Comparison of ENCODE assay signal across 8 mouse cellular contexts in genomic region chr12:112618981-112619685, GRCm38 (mm10). TPM values are rescaled to one million over a fixed set of nuclear protein-coding genes. Genes with fewer than 3 reads are reported as not detected.
DNase-seq lines count a peak whose midpoint lies in the region; ATAC-seq lines count a peak whose summit lies in the region.

No protein-coding gene starts in this region.

- H3K9me3 ChIP-seq in heart, embryonic 10.5 days, result no peaks in the 10 kb centered on the region

- H3K36me3 ChIP-seq in heart, embryonic 10.5 days, result 0 out of 2 replicates have a peak, but pooled peaks cover 6% of the 10 kb centered on the region

- peak; percentile 57 for DNase-seq in CD4-positive, CD25-positive, alpha-beta regulatory T cell, adult 2 months (ENCODE audit: low read depth, low spot score)
- no peak for DNase-seq in heart, embryonic 10.5 days (ENCODE audit: low spot score)
- peak; percentile 38 to 59 for DNase-seq in kidney, adult 8-10 months
- DNase-seq in thymus, postnatal 14 days, result peak; percentile 61
- DNase-seq in c-Kit-positive CD71-positive TER-119-positive erythroid progenitor cells, embryonic 14.5 days (ENCODE audit: low spot score), result no peak
- DNase-seq in urinary bladder, postnatal 10 days (ENCODE audit: low spot score), result no peak

- H3K4me1 ChIP-seq in heart, embryonic 10.5 days, result peaks cover 91% of the 10 kb centered on the region

- peak overlapping the region; percentile 92 for H3K27ac ChIP-seq in heart, embryonic 10.5 days

- peak; percentile 43 for ATAC-seq in activated CD4-positive, CD25-positive, alpha-beta regulatory T cell, adult 4 months
- ATAC-seq in megakaryocyte-erythroid progenitor cell, adult 5-6 weeks (replicated peaks; ENCODE audit: low FRiP score, low TSS enrichment, poor library complexity, severe bottlenecking), result 0 out of 2 replicates have a peak, but pooled peaks have one; percentile 8

- WGBS in heart, embryonic 10.5 days, result 13% methylated on average over 13 of the region's 13 CpGs

- peak overlapping the region; percentile 71 for H3K4me3 ChIP-seq in heart, embryonic 10.5 days

- peaks cover 29% of the 10 kb centered on the region; the same call in 1 of the 2 replicates for H3K27me3 ChIP-seq in heart, embryonic 10.5 days (ENCODE audit: insufficient read depth, poor library complexity, severe bottlenecking)

RNA-seq across cellular contexts. Expression of gene Adssl1, which starts 0.7 kb away (rescaled TPM):
- polyA plus RNA-seq in activated CD4-positive, CD25-positive, alpha-beta regulatory T cell, adult 4 months (2017; shearing (Covaris generic)), result 1 to 10 TPM in 1 of 2 experiments, under 1 TPM in 1; 0.86 to 1.3 TPM
- polyA plus RNA-seq in heart, embryonic 10.5 days (2016; fragmentation: Nextera tagmentation; extraction: Ambion mirVana), result 57.2 and 99.3 TPM in 2 replicates
- total RNA-seq in megakaryocyte-erythroid progenitor cell, adult 5-6 weeks (2014; fragmentation: Nextera tagmentation), result 3.7 and 6.2 TPM in 2 replicates
- 5.0 and 5.8 TPM in 2 replicates for total RNA-seq in megakaryocyte-erythroid progenitor cell, adult 5-6 weeks (2017)

RNA-seq across cellular contexts. Expression of gene Siva1, which starts 25.3 kb away (rescaled TPM):
- 10 to 100 TPM; 38.7 to 44.6 TPM for polyA plus RNA-seq in activated CD4-positive, CD25-positive, alpha-beta regulatory T cell, adult 4 months (2017; shearing (Covaris generic))
- 175 and 207 TPM in 2 replicates for polyA plus RNA-seq in heart, embryonic 10.5 days (2016; fragmentation: Nextera tagmentation; extraction: Ambion mirVana)
- 168 and 170 TPM in 2 replicates for total RNA-seq in megakaryocyte-erythroid progenitor cell, adult 5-6 weeks (2014; fragmentation: Nextera tagmentation)
- total RNA-seq in megakaryocyte-erythroid progenitor cell, adult 5-6 weeks (2017), result 169 and 202 TPM in 2 replicates

RNA-seq across cellular contexts. Expression of gene Inf2, which starts 30.5 kb away (rescaled TPM):
- polyA plus RNA-seq in activated CD4-positive, CD25-positive, alpha-beta regulatory T cell, adult 4 months (2017; shearing (Covaris generic)), result 10 to 100 TPM in 1 of 2 experiments, 1 to 10 TPM in 1; 9.9 to 11.0 TPM
- 3.5 and 5.6 TPM in 2 replicates for polyA plus RNA-seq in heart, embryonic 10.5 days (2016; fragmentation: Nextera tagmentation; extraction: Ambion mirVana)
- 10.8 and 11.3 TPM in 2 replicates for total RNA-seq in megakaryocyte-erythroid progenitor cell, adult 5-6 weeks (2014; fragmentation: Nextera tagmentation)
- total RNA-seq in megakaryocyte-erythroid progenitor cell, adult 5-6 weeks (2017), result 2.4 and 4.6 TPM in 2 replicates

RNA-seq across cellular contexts. Expression of gene Akt1, which starts 55.6 kb away (rescaled TPM):
- polyA plus RNA-seq in activated CD4-positive, CD25-positive, alpha-beta regulatory T cell, adult 4 months (2017; shearing (Covaris generic)), result 10 to 100 TPM; 17.3 to 23.5 TPM
- polyA plus RNA-seq in heart, embryonic 10.5 days (2016; fragmentation: Nextera tagmentation; extraction: Ambion mirVana), result 57.1 and 82.0 TPM in 2 replicates
- total RNA-seq in megakaryocyte-erythroid progenitor cell, adult 5-6 weeks (2014; fragmentation: Nextera tagmentation), result 101 and 119 TPM in 2 replicates
- total RNA-seq in megakaryocyte-erythroid progenitor cell, adult 5-6 weeks (2017), result 42.9 and 71.8 TPM in 2 replicates

RNA-seq across cellular contexts. Expression of gene Zbtb42, which starts 59.5 kb away (rescaled TPM):
- polyA plus RNA-seq in activated CD4-positive, CD25-positive, alpha-beta regulatory T cell, adult 4 months (2017; shearing (Covaris generic)), result 1 to 10 TPM; 2.2 to 2.6 TPM
- polyA plus RNA-seq in heart, embryonic 10.5 days (2016; fragmentation: Nextera tagmentation; extraction: Ambion mirVana), result 3.9 and 4.3 TPM in 2 replicates
- total RNA-seq in megakaryocyte-erythroid progenitor cell, adult 5-6 weeks (2014; fragmentation: Nextera tagmentation), result 0.33 and 0.67 TPM in 2 replicates
- 0.11 and 6.8 TPM in 2 replicates for total RNA-seq in megakaryocyte-erythroid progenitor cell, adult 5-6 weeks (2017)

Comparison
In these comparisons a context has a peak if more than half of its experiments do, and no peak if none do; other contexts are left out.
1. DNase-seq: peak in CD4-positive, CD25-positive, alpha-beta regulatory T cell, adult 2 months (single experiment), kidney, adult 8-10 months (2 of 2) and thymus, postnatal 14 days (single experiment); none in heart, embryonic 10.5 days (single experiment), c-Kit-positive CD71-positive TER-119-positive erythroid progenitor cells, embryonic 14.5 days (single experiment) and urinary bladder, postnatal 10 days (single experiment).
2. RNA of gene Adssl1, which starts 0.7 kb away (polyA plus RNA-seq): 57.2 to 99.3 TPM in heart, embryonic 10.5 days; 0.86 to 1.3 TPM in activated CD4-positive, CD25-positive, alpha-beta regulatory T cell, adult 4 months; every median in the first group is over 10 times any median in the second.